Mouse (Mus musculus): Measurements from ENCODE around the gene Slc45a2. TPM values are rescaled to one million over a fixed set of nuclear protein-coding genes. Genes with fewer than 3 reads are reported as not detected.
A peak's percentile ranks its signal among the peaks of the same experiment; 100 is the strongest.

Slc45a2 gene
- polyA plus RNA-seq (2015; fragmentation: Nextera tagmentation; extraction: Ambion mirVana) = not detected in 2 replicates

DNA sequence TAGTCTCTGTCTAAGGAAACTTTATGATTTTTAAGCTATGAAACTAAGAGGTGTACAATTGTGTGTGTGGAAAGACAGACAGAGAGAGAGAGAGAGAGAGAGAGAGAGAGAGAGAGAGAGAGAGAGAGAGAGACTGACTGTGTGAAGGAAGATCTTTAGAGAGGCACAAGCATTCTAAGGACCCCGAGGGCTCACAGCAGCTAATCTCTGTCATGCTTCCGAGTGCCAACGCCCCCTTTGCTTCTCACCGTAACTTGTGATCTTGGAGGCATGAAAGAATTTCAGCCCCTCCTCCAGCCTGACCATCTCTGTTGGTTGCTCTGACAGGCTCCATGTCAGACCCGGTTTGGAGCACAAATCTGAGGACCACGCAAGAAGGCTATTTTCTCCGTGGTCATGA lies at the start of gene Slc45a2:
Gene Slc45a2, plus strand, starts transcription at position 301 of the 400 bp plus-strand sequence.
- Histone ChIP-seq H3K9me3 (no peaks in the 10 kb centered on the region), H3K4me1 (no peaks in the 10 kb centered on the region), H3K9ac (no peak within 1 kb of the TSS), H3K4me3 (no peak within 1 kb of the TSS), H3K4me2 (peak within 1 kb of the TSS; percentile 26; the same call in 1 of the 2 replicates), H3K36me3 (no peaks in the 10 kb centered on the region), H3K27ac (no peak within 1 kb of the TSS), H3K27me3 (no peaks in the 10 kb centered on the region)
- ATAC-seq (ENCODE audit: borderline replicate concordance, extremely low read depth, low FRiP score, low TSS enrichment) = no peak
- 49% methylated on average over 7 of the region's 7 CpGs for WGBS

DNA sequence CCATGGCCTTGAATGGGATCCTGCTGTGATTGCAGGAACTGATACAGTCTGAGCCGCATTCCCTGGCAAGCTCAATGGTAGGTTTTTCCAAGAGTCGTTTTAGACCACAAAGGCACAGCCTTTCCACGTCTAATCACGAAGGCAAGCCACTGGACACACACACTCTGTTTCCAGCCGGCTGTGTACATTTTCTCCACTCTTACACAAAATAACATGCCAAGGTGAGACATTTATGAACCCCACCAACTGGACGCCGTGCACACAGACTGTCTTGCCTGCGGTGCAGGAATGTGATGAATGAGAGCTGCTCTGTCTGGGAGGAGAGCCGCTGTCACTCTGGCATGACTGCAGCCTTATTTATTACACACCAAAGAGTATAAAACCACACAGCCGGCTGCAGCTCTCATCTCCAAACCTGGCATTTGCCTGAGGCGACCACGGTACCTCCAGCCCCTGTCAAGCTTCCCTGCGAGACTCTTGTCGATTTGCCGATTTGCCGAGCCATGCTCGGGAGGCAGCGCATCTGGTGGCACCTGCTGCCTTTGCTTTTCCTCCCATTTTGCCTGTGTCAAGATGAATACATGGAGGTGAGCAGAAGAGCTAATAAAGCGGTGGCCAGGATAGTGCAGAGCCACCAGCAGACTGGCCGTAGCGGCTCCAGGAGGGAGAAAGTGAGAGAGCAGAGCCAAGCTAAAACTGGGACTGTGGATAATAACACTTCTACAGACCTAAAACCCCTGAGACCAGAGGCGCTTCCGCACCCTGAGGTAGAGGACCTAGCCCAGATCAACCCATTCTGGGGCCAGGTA lies 48.4 kb upstream of the Slc45a2 start, which contains the start of gene C1qtnf3:
Gene C1qtnf3, plus strand, starts transcription at position 382 of the 809 bp plus-strand sequence.
- no peaks in the 10 kb centered on the region for H3K27me3 ChIP-seq
- H3K4me3 ChIP-seq = no peak within 1 kb of the TSS
- no peak within 1 kb of the TSS for H3K27ac ChIP-seq
- no peaks in the 10 kb centered on the region for H3K36me3 ChIP-seq
- no peak for ATAC-seq (ENCODE audit: borderline replicate concordance, extremely low read depth, low FRiP score, low TSS enrichment)
- H3K4me1 ChIP-seq = no peaks in the 10 kb centered on the region
- no peak within 1 kb of the TSS for H3K9ac ChIP-seq
- 64% methylated on average over 23 of the region's 23 CpGs for WGBS
- H3K4me2 ChIP-seq = no peak within 1 kb of the TSS
- no peaks in the 10 kb centered on the region for H3K9me3 ChIP-seq

DNA sequence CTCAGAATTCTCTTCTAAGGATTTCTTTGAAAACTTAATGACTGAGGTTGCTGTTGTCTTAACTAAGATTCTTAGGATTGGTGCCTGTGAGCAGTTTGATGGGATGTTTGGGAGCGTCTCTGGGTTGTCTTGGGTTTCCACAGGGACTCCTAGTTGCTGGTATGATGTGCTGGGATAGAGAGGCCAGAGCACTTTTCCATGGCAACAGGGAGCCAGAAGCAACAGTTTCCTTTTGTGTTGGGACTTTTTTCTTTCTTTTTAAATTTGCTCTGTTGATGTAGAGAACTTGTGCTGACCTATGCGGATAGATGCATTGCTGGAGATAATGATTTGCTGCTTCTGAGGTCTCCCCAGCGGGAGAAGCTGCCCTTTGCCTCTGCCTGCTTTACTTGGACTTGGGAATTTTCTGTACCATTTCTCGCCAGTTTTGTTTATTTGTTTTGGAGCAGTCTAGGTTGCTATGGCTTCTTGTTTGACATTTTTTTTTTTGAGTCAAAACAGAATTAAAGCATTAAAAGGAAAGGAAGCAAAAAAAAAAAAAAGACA lies 47.7 kb upstream of the Slc45a2 start:
- Histone ChIP-seq H3K4me3 (no peak overlapping the region), H3K9ac (no peak overlapping the region)
- 41% methylated on average over 4 of the region's 4 CpGs for WGBS

DNA sequence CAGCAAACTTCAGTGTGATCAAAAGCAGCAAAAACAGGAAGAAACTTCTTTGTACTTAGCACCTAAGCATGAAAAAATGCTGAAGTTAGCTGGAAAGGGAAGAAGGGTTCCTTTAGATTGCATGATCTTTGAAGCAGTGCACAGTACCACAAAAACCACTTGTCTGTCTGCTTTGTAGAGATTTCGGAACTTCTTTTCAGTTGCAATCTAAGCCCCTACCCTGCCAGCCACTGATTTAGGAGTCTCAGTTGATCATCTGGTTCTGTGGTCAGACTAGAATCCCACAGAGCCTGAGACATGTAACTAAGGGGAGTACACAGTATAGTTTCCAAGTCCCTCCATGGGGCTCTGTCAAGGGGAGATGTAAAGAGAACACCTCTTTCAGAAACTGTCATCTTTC lies 47.1 kb upstream of the Slc45a2 start:
- ATAC-seq (ENCODE audit: borderline replicate concordance, extremely low read depth, low FRiP score, low TSS enrichment) = no peak
- Histone ChIP-seq H3K4me3 (no peak overlapping the region), H3K4me2 (no peak overlapping the region), H3K27ac (no peak overlapping the region), H3K9ac (no peak overlapping the region), H3K27me3 (no peaks in the 10 kb centered on the region), H3K4me1 (no peaks in the 10 kb centered on the region), H3K36me3 (no peaks in the 10 kb centered on the region), H3K9me3 (no peaks in the 10 kb centered on the region)
- WGBS = 70% methylated on average over 1 of the region's 1 CpGs

More for the DNA sequence above, 47.7 kb upstream of the Slc45a2 start:
- no peaks in the 10 kb centered on the region for H3K36me3 ChIP-seq
- H3K27ac ChIP-seq = no peak overlapping the region
- no peaks in the 10 kb centered on the region for H3K4me1 ChIP-seq
- H3K4me2 ChIP-seq = no peak overlapping the region
- no peaks in the 10 kb centered on the region for H3K27me3 ChIP-seq
- no peaks in the 10 kb centered on the region for H3K9me3 ChIP-seq
- ATAC-seq (ENCODE audit: borderline replicate concordance, extremely low read depth, low FRiP score, low TSS enrichment) = no peak

DNA sequence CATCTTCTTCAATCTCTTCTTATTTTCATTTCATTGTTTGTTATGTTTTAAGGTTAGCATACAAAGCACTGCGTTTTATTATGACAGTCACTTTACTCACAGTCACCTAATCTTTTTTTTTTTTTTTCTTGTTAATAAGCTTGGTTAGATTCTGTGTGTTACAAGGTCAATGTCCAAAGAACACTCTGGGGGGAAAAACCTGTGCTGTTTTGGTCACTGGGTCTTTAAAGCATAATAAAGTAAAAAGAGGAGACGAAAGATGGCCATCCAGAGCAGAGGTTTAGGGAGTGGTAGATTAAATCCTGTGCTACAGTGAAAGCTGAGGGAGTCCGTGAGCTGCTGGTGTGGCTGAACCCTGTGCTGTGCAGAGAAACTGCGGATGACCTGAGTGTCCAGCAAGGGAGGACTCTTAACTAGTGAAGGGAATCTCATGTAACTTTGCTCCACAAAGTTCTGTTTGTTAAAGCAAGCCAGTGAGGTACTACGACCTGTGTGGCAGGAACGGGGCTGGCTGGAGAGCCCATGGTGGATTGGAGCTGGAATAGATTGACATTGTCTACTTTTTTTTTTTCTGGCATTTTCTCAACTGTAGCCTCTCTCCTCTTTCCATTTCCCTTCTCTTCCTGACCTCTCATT lies 46.0 kb upstream of the Slc45a2 start:
- H3K9me3 ChIP-seq = no peaks in the 10 kb centered on the region
- no peaks in the 10 kb centered on the region for H3K27me3 ChIP-seq
- H3K36me3 ChIP-seq = no peaks in the 10 kb centered on the region
- H3K9ac ChIP-seq = no peak overlapping the region
- WGBS = 71% methylated on average over 6 of the region's 6 CpGs
- no peak overlapping the region for H3K27ac ChIP-seq
- H3K4me2 ChIP-seq = no peak overlapping the region
- no peak overlapping the region for H3K4me3 ChIP-seq
- ATAC-seq (ENCODE audit: borderline replicate concordance, extremely low read depth, low FRiP score, low TSS enrichment) = no peak
- no peaks in the 10 kb centered on the region for H3K4me1 ChIP-seq

DNA sequence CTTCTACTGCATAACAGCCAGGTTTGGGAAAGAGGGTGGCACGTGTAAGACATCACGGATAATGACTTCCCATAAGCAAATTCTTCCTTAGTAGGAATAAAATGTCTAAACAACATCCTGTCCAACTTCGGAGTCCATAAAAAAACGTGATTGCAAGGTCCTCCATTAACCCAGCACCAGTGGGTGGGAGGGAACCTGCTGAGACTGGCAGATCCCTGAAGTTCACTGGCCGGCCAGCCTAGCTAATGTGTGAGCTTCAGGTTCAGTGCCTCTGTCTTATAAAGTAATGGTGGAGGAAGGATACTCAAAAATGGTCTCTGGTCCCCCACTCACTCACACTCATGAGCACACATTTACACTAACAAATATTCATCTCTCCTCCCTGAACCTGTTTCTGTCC lies 45.4 kb upstream of the Slc45a2 start:
- no peak overlapping the region for H3K27ac ChIP-seq
- no peak for ATAC-seq (ENCODE audit: borderline replicate concordance, extremely low read depth, low FRiP score, low TSS enrichment)

DNA sequence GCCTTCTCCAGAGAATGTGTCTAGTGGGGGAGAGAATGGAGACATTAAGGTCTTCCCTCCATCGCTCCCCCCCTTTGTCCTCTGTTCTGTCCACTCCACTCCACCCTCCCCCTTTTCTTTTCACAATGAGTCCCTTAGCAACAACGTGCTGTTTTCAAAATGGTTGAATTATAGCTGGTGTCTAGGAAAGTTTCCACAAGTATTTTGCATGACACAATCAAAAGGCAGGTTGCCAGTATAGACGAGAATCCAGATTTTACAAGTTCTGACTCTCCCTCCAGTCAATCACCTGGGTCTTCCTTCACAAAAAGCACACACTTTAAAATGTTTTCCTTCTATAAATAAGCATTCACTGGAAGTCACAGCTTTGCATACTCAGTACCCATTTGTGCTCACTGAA lies 43.8 kb upstream of the Slc45a2 start:
- Histone ChIP-seq H3K27ac (no peak overlapping the region), H3K9ac (no peak overlapping the region), H3K27me3 (no peaks in the 10 kb centered on the region), H3K4me3 (no peak overlapping the region), H3K9me3 (no peaks in the 10 kb centered on the region), H3K36me3 (no peaks in the 10 kb centered on the region), H3K4me1 (no peaks in the 10 kb centered on the region), H3K4me2 (no peak overlapping the region)
- 56% methylated on average over 3 of the region's 3 CpGs for whole genome bisulfite sequencing
- ATAC-seq (ENCODE audit: borderline replicate concordance, extremely low read depth, low FRiP score, low TSS enrichment) = no peak

More for the DNA sequence above, 45.4 kb upstream of the Slc45a2 start:
- whole genome bisulfite sequencing = 56% methylated on average over 5 of the region's 5 CpGs
- Histone ChIP-seq H3K4me1 (no peaks in the 10 kb centered on the region), H3K4me3 (no peak overlapping the region), H3K4me2 (no peak overlapping the region), H3K9ac (no peak overlapping the region), H3K27me3 (no peaks in the 10 kb centered on the region), H3K36me3 (no peaks in the 10 kb centered on the region), H3K9me3 (no peaks in the 10 kb centered on the region)

DNA sequence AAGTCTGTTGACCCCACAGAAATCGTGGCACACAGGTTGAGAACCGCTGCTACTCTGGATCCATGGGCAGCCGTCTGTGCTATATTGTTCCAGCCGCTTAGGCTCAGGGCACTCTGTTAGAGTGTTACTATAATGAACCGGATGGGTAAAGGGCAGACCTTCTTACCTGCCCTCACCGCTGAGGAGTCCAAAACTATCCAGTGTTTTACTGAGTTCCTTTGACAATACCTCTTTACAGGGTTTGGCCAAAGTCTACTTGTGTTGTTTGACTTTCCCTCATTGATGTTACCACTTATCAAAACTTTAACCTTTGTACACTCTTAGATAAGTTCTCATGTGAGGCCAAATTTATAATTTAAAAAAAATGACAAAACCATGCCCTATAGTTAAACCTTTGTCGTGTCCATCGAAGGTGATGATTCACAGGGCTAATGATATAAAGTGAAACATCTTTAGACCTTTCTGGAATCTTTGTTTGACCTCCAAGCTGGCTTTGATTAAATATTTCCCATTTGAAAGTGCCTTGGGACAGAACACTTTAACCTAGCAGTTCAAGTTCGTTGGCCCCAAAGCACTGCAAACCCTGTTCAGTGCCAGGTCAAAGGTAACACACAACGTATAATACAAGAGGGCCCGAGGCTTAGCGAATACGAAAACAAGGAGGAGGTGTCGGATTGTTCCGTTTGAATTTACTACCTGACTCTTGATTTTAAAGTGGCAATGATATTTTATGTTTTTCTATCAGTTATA lies 41.1 kb upstream of the Slc45a2 start:
- Histone ChIP-seq H3K9ac (no peak overlapping the region), H3K9me3 (no peaks in the 10 kb centered on the region), H3K4me3 (no peak overlapping the region), H3K4me1 (no peaks in the 10 kb centered on the region), H3K27ac (no peak overlapping the region), H3K4me2 (no peak overlapping the region), H3K36me3 (no peaks in the 10 kb centered on the region), H3K27me3 (no peaks in the 10 kb centered on the region)
- 82% methylated on average over 15 of the region's 15 CpGs for WGBS
- no peak for ATAC-seq (ENCODE audit: borderline replicate concordance, extremely low read depth, low FRiP score, low TSS enrichment)

DNA sequence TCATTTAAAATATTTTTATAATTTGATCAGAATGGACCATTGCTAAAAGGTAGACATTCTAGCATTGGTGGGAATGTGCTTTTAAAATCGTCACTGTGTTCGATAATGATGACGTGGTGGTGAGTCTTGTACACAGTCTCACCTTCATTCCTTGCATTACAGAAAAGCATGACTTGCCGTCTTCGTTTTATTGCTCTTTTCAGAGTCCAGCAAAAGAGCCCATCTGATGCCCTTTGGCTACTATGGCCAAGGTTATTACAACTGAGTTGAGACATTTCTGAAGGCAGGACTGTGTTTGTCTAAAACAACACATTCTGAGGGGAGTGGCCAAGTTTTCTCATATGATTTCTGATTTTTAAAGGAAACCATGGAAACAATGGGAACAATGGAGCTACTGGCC lies 40.3 kb upstream of the Slc45a2 start:
- H3K4me3 ChIP-seq = no peak overlapping the region
- H3K9ac ChIP-seq = no peak overlapping the region
- H3K27ac ChIP-seq = no peak overlapping the region
- WGBS = 88% methylated on average over 5 of the region's 5 CpGs
- no peaks in the 10 kb centered on the region for H3K27me3 ChIP-seq
- no peak overlapping the region for H3K4me2 ChIP-seq
- no peaks in the 10 kb centered on the region for H3K36me3 ChIP-seq
- ATAC-seq (ENCODE audit: borderline replicate concordance, extremely low read depth, low FRiP score, low TSS enrichment) = no peak
- H3K4me1 ChIP-seq = no peaks in the 10 kb centered on the region
- H3K9me3 ChIP-seq = no peaks in the 10 kb centered on the region

DNA sequence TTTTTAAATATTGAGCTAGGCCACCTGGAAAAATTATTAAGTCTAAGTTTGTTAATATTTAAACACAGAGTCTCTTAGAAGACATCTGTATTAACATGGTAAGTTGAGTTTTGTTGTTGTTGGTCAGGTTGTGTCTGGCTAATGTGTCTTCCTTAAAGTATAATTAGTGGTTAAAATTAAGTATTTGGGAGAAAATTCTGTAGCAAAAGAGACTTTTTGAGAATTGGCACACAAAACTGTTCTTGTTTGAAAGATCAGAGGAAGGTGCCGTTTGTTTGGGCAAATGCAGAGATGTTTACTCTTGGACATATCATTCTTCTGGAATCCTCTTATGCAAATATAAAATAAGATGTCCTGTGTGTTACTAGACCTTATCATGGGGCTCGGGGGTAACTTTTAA lies 37.9 kb upstream of the Slc45a2 start:
- Histone ChIP-seq H3K9me3 (no peaks in the 10 kb centered on the region), H3K27me3 (no peaks in the 10 kb centered on the region), H3K4me3 (no peak overlapping the region), H3K4me2 (no peak overlapping the region), H3K36me3 (no peaks in the 10 kb centered on the region), H3K27ac (no peak overlapping the region), H3K9ac (no peak overlapping the region), H3K4me1 (no peaks in the 10 kb centered on the region)
- no peak for ATAC-seq (ENCODE audit: borderline replicate concordance, extremely low read depth, low FRiP score, low TSS enrichment)
- WGBS = 63% methylated on average over 2 of the region's 2 CpGs

DNA sequence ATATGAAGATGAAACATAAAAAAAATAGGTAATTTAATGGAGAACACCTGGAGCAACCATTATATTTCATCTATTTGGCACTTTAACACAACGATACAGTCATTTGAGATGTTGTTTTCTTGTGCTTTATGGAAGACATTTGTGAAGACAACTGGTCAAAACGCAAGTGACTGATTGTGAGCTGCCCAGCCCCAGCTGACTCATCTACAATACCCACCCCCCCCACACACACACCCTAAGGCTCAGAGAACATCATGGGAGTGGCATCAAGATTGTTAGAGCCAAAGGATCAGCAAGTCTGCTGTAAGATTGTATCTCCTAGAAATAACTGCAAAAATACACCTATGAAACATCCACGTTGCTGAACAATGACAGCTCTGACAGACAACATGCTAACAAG lies 31.1 kb upstream of the Slc45a2 start:
- 68% methylated on average over 3 of the region's 3 CpGs for WGBS
- no peak overlapping the region for H3K4me2 ChIP-seq
- no peak overlapping the region for H3K27ac ChIP-seq
- H3K36me3 ChIP-seq = no peaks in the 10 kb centered on the region
- ATAC-seq (ENCODE audit: borderline replicate concordance, extremely low read depth, low FRiP score, low TSS enrichment) = no peak
- H3K4me1 ChIP-seq = no peaks in the 10 kb centered on the region
- H3K27me3 ChIP-seq = no peaks in the 10 kb centered on the region
- no peak overlapping the region for H3K9ac ChIP-seq
- H3K9me3 ChIP-seq = no peaks in the 10 kb centered on the region
- no peak overlapping the region for H3K4me3 ChIP-seq
